Mouse (Mus musculus) mesoderm, embryonic 11.5 days (tissue): ENCODE data around the gene Dot1l.
"Not testable (repeated sequence)": the region's sequence is repeated elsewhere in the genome, so short reads cannot be mapped to it uniquely, and the experiment has no call there.

Experiments used
- DNase-seq: peaks from one replicate; pipeline ENCODE4 v3.0.0-alpha.2; 2012; ENCODE audit warnings: low read depth, low spot score

Dot1l gene

GRCm38 (mm10) chr10:80812391-80813041, 57.5 kb downstream of the Dot1l start:
- no peak for DNase-seq

- no peak for DNase-seq
Measured at GRCm38 (mm10) chr10:80813366-80813765, 58.4 kb downstream of the Dot1l start, which contains the start of gene Jsrp1. Gene Jsrp1 (minus strand): TSS chr10:80813498.

- DNase-seq, result no peak
Measured at GRCm38 (mm10) chr10:80814800-80815199, 59.8 kb downstream of the Dot1l start.

- DNase-seq, result not testable (repeated sequence)
Measured at GRCm38 (mm10) chr10:80816303-80816702, 61.3 kb downstream of the Dot1l start.

- no peak for DNase-seq
Measured at GRCm38 (mm10) chr10:80817164-80817563, 62.2 kb downstream of the Dot1l start.

GRCm38 (mm10) chr10:80817955-80818354, 62.9 kb downstream of the Dot1l start:
- not testable (repeated sequence) for DNase-seq

GRCm38 (mm10) chr10:80818599-80819281, 63.7 kb downstream of the Dot1l start:
- no peak for DNase-seq

- DNase-seq, result no peak
Measured at GRCm38 (mm10) chr10:80819406-80819805, 64.4 kb downstream of the Dot1l start.

GRCm38 (mm10) chr10:80821991-80822390, 67.0 kb downstream of the Dot1l start:
- DNase-seq, result no peak

- no peak for DNase-seq
Measured at GRCm38 (mm10) chr10:80822528-80822927, 67.5 kb downstream of the Dot1l start.

- no peak for DNase-seq
Measured at GRCm38 (mm10) chr10:80823316-80823715, 68.3 kb downstream of the Dot1l start.

GRCm38 (mm10) chr10:80823847-80824643, 69.0 kb downstream of the Dot1l start:
- no peak for DNase-seq

GRCm38 (mm10) chr10:80824827-80825226, 69.8 kb downstream of the Dot1l start:
- DNase-seq, result no peak

GRCm38 (mm10) chr10:80826151-80827062, 71.4 kb downstream of the Dot1l start, which contains the start of gene Oaz1:
Gene Oaz1 (plus strand): TSS chr10:80826656.
- peak; percentile 99 for DNase-seq

- no peak for DNase-seq
Measured at GRCm38 (mm10) chr10:80827063-80827869, 72.3 kb downstream of the Dot1l start.

GRCm38 (mm10) chr10:80827870-80828420, 72.9 kb downstream of the Dot1l start:
- DNase-seq, result no peak

GRCm38 (mm10) chr10:80828587-80828986, 73.6 kb downstream of the Dot1l start:
- DNase-seq, result not testable (repeated sequence)

GRCm38 (mm10) chr10:80829359-80830278, 74.6 kb downstream of the Dot1l start:
- no peak for DNase-seq

- DNase-seq, result peak; percentile 84
Measured at GRCm38 (mm10) chr10:80831136-80831535, 76.1 kb downstream of the Dot1l start.
